Mouse (Mus musculus) MEL-GATA-1-ER (cell line): ENCODE results near the gene Atg10.
A peak's percentile ranks its signal among the peaks of the same experiment; 100 is the strongest.

Experiments
- DNase-seq: peaks from one replicate; pipeline ENCODE4 v3.0.0-alpha.2; 2012; ENCODE audit warnings: low read depth; ENCODE audit errors: extremely low read depth

Atg10 gene

DNA sequence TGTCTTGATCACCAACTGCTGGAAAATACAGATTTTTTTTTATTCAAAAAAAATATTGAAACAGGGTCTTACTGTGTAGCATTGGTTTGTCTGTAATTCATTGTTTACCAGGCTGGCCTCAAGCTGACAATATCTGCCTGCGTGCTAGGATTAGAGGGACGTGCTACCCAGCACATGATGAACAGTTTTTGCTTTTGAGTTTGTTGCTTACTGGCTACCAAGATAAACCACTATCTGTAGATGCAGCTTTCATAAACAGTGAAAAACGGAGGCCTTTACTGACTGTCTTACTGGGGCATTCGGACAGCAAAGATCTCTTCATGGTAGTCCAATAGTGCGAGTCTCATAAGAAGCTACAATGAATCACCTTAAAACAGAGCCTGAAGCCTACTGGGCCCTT lies 333.7 kb downstream of the Atg10 start:
- DNase-seq: no peak

DNA sequence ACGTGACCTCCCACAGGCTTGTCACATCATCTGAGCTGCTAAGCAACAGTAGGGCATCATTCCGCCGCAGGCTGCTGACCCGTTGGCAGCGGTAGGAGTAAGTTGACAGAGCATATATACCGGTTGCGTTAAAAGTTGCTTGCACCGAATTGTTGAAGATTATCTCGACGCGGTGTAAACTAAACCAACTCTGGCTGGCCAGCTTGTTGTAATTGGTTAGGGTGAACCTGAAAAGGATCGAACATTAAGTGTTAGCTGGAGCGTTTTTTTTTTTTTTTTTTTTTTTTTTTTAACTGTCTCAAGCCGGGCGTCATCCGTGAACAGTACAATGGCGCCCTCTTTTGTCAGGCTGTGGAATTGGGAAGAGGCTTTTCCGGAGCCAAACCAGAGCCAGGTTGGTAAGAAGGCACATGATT lies 337.2 kb downstream of the Atg10 start:
- DNase-seq: peak; percentile 20

DNA sequence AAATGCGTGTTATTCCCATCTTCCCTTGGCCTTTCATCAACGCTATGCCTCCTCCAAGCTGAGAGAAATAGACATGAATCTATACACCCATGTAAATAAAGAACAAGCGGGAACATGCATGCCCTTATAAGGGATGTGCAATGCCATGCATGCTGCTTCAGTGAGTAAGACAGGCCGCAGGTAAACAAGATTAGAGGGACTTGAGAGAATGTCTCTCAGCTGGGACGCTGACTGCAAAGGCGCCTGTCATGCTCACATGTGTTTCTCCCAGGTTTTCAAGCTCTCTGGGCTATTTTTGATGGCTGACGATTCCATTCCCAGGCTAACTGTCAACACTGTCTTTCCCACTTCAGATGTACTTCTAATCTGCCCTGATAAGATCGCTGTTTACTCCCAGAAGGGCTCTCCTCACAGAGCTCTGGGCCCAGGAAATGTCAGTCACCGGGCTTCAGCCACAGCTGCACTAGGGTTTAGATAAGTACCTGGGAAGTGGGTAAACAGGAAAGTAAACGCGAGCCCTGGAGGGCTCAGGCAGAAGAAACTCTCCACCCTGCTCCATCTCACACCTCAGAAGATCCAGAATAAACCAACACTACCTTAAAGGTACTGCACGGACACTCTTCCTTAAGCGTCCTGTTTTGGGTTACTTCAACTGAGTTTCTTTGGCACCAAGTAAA lies 337.8 kb downstream of the Atg10 start:
- no peak for DNase-seq
